Mouse (Mus musculus) kidney, embryonic 15.5 days (tissue): Measurements from ENCODE around the gene Ash1l. TPM values are rescaled to one million over a fixed set of nuclear protein-coding genes. Genes with fewer than 3 reads are reported as not detected.
A peak's percentile ranks its signal among the peaks of the same experiment; 100 is the strongest.

ENCODE experiments used
- ATAC-seq: fragments of 200-750 bp; cut with Nextera tagmentation; replicated peaks from 2 replicates; pipeline ENCODE4 v1.8.0; 2017; ENCODE audit warnings: moderate TSS enrichment; ENCODE audit not compliant: low FRiP score
- H3K27ac ChIP-seq: fragments of 300-500 bp; sonication (generic); 2 replicates; pipeline ENCODE4 v1.5.1; 2015; ENCODE audit warnings: mild to moderate bottlenecking, inconsistent platforms
- H3K27me3 ChIP-seq: fragments of 300-500 bp; sonication (generic); 2 replicates; pipeline ENCODE4 v1.6.1; 2015; ENCODE audit warnings: inconsistent platforms
- H3K36me3 ChIP-seq: fragments of 300-500 bp; sonication (generic); 2 replicates; pipeline ENCODE4 v1.6.1; 2015; ENCODE audit warnings: inconsistent platforms
- H3K4me1 ChIP-seq: fragments of 300-500 bp; sonication (generic); 2 replicates; pipeline ENCODE4 v1.6.1; 2015; ENCODE audit warnings: inconsistent platforms
- H3K4me2 ChIP-seq: fragments of 300-500 bp; sonication (generic); 2 replicates; pipeline ENCODE4 v1.6.1; 2015; ENCODE audit warnings: moderate library complexity, mild to moderate bottlenecking, inconsistent platforms
- H3K4me3 ChIP-seq: fragments of 300-500 bp; sonication (generic); replicated peaks from 2 replicates; pipeline ENCODE4 v1.5.1; 2015; ENCODE audit warnings: mild to moderate bottlenecking, inconsistent platforms
- H3K9ac ChIP-seq: fragments of 300-500 bp; sonication (generic); 2 replicates; pipeline ENCODE4 v1.6.1; 2015; ENCODE audit warnings: mild to moderate bottlenecking, inconsistent platforms
- H3K9me3 ChIP-seq: fragments of 300-500 bp; sonication (generic); replicated peaks from 2 replicates; pipeline ENCODE4 v1.6.1; 2016; ENCODE audit warnings: inconsistent platforms
- WGBS: fragments of 180-500 bp; shearing (Covaris S2); methylation state at CpG from one replicate; pipeline ENCODE4 v1.1.7; 2015; ENCODE audit warnings: mixed read lengths; 5-methylcytosine and 5-hydroxymethylcytosine counted together
- polyA plus RNA-seq: library from polyadenylated mRNA; unstranded; fragments of >200 nt; fragmentation: Nextera tagmentation; extraction: Ambion mirVana; gene quantifications from 2 replicates; pipeline ENCODE4 v1.2.1, GENCODE M21; 2015

The Ash1l gene
- polyA plus RNA-seq = 19.4 and 22.3 TPM in 2 replicates

GRCm38 (mm10) chr3:88950576-88951326 is at the start of gene Ash1l, which contains the start of gene Dap3:
TSS of gene Ash1l (plus strand) at chr3:88950622.
TSS of gene Dap3 (minus strand) at chr3:88951181.
- Histone ChIP-seq H3K9ac (peak within 1 kb of the TSS; percentile 87), H3K4me3 (peak within 1 kb of the TSS; percentile 91), H3K27ac (peak within 1 kb of the TSS; percentile 99), H3K4me1 (peaks cover 35% of the 10 kb centered on the region), H3K4me2 (peak within 1 kb of the TSS; percentile 66), H3K27me3 (no peaks in the 10 kb centered on the region), H3K9me3 (no peaks in the 10 kb centered on the region), H3K36me3 (no peaks in the 10 kb centered on the region)
- peak; percentile 84 for ATAC-seq
- under 1% methylated on average over 45 of the region's 64 CpGs for WGBS

GRCm38 (mm10) chr3:88904803-88905202 is 45.6 kb upstream of the Ash1l start:
- no peaks in the 10 kb centered on the region for H3K27me3 ChIP-seq
- no peak overlapping the region for H3K4me3 ChIP-seq
- no peaks in the 10 kb centered on the region for H3K9me3 ChIP-seq
- H3K9ac ChIP-seq = no peak overlapping the region
- no peaks in the 10 kb centered on the region for H3K4me1 ChIP-seq
- H3K4me2 ChIP-seq = no peak overlapping the region
- 89% methylated on average over 3 of the region's 3 CpGs for WGBS
- no peak overlapping the region for H3K27ac ChIP-seq
- no peak for ATAC-seq
- H3K36me3 ChIP-seq = peaks cover 93% of the 10 kb centered on the region

DNA sequence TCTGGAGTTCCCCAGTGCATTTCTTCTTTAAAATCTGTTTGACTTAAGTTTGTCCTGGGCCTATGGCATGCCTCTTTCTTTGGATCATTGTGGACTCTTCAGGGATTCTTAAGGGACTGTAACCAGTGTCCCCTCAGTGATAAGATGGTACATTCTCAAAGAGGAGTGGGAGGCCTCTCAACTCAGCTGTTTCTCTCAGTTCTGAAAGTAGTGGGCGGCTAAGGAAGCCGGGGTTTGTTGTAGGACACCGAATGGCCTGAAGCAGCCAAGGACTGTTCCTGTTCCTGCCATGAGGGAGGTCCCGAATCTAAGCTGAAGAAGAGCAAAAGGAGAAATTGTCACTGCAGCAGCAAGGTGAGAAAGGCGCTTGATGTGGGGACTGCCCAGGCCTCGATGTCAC is 45.2 kb upstream of the Ash1l start:
- ATAC-seq = no peak
- Histone ChIP-seq H3K9me3 (no peaks in the 10 kb centered on the region), H3K27me3 (no peaks in the 10 kb centered on the region), H3K27ac (no peak overlapping the region), H3K9ac (no peak overlapping the region), H3K4me3 (no peak overlapping the region), H3K36me3 (peaks cover 96% of the 10 kb centered on the region), H3K4me1 (no peaks in the 10 kb centered on the region), H3K4me2 (no peak overlapping the region)
- 85% methylated on average over 6 of the region's 6 CpGs for WGBS

DNA sequence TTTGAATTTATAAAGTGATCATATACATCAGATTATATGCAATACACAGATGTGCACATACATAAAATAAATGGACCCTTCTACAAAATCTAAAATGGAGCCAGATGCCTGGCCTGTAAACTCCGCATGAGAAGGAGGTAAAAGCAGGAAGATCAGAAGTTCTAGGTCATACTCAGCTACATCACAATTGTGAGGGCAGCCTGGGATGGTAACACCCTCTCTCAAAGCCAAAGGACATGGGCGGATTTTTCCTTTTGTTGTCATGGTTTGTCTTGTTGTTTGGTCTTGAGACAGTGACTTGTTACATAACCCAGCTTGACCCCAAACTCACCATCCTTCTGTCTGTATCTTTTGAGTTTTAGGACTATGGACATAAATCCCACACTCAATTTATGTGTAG is 44.7 kb upstream of the Ash1l start:
- Histone ChIP-seq H3K9ac (no peak overlapping the region), H3K36me3 (peaks cover 97% of the 10 kb centered on the region), H3K27ac (no peak overlapping the region), H3K27me3 (no peaks in the 10 kb centered on the region), H3K9me3 (no peaks in the 10 kb centered on the region), H3K4me3 (no peak overlapping the region), H3K4me1 (no peaks in the 10 kb centered on the region), H3K4me2 (no peak overlapping the region)
- 83% methylated on average over 2 of the region's 2 CpGs for WGBS
- no peak for ATAC-seq

DNA sequence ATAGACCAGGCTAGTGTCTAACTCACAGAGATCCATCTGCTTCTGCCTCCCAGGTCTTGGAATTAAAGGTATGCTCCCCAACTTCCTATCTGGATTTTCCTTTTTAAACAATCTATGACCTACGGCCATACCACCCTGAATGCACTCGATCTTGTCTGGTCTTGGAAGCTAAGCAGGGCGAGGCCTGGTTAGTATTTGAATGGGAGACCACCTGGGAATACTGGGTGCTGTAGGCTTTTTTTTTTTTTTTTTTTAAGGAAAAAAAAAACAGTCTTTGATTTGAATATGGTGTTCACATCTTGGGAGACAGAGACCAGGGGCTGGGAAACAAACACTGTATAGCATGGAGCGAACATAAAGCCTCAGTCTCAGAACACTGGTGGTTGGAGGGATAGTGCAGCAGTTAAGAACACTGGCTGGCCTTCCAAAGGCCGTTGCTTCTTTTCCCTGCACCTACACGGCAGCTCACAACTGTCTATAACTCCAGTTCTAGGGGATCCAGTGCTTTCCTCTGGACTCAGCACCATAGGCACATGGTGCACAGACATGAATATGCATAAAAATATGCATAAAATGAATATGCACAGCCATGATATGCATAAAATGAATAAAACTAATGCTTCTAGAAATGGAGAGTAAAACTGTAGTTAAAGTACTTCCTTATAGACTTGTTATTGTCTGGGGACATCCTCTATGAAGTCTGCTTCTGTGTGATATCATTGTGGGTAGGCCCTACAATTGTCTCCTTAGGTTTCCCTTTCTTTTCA is 43.8 kb upstream of the Ash1l start:
- no peak for ATAC-seq
- WGBS = 87% methylated on average over 6 of the region's 6 CpGs
- Histone ChIP-seq H3K9me3 (no peaks in the 10 kb centered on the region), H3K36me3 (peaks cover 99% of the 10 kb centered on the region), H3K27ac (no peak overlapping the region), H3K4me2 (no peak overlapping the region), H3K4me3 (no peak overlapping the region), H3K27me3 (no peaks in the 10 kb centered on the region), H3K4me1 (no peaks in the 10 kb centered on the region), H3K9ac (no peak overlapping the region)

- Histone ChIP-seq H3K4me3 (peak overlapping the region; percentile 80; the same call in 1 of the 2 replicates), H3K27me3 (no peaks in the 10 kb centered on the region), H3K4me2 (peak overlapping the region; percentile 74), H3K4me1 (peaks cover 14% of the 10 kb centered on the region), H3K9ac (no peak overlapping the region), H3K36me3 (peaks cover 50% of the 10 kb centered on the region), H3K9me3 (no peaks in the 10 kb centered on the region), H3K27ac (no peak overlapping the region)
- 88% methylated on average over 7 of the region's 7 CpGs for WGBS
- ATAC-seq = no peak
These were observed 37.8 kb upstream of the Ash1l start for GRCm38 (mm10) chr3:88912585-88912984.

DNA sequence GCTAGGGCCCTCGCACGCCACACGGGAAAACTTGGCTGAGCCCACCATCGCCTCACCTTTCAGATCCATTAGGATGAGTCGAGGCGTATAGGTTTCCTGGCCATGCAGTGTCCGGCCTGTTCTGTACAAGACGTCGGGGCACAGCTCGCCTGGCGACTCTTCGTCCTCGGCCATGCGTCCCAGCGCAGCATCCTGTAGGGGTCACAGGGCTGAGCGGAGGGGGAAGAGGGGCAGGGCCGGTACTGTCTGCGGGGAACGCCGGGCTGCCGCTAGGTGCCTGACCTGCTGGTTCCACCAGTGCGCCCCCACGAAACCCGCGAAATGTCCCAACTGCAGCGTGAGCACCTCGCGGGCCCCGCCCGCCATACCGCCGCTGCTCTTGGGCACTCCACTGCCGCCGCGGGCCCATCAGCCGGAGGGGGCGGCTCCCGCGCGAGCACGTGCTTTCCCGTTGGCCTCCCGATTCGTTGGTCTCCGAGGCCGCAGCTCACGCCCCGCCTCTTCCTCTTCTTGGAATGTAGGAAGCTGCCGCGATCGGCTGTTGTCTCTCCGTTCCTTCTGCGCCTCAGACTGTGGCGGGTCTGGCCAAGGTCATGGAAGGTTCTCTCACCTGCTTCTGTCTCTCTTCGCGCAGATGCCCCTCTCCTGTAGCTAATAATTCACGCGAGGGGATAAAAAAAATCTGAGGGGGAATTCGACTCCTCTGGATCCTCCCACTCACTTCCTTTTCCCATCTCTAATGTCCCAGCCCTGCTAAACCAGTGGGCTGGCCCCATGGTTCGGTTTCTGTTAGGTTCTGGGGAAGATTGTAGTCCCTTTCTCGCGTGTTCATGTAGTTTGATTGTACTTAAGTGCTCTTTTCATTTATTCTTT is 36.7 kb upstream of the Ash1l start, which contains the start of gene Msto1:
Msto1 (minus strand) TSS at position 489 of the 873 bp plus-strand sequence.
- Histone ChIP-seq H3K4me2 (peak within 1 kb of the TSS; percentile 74), H3K9me3 (no peaks in the 10 kb centered on the region), H3K27me3 (no peaks in the 10 kb centered on the region), H3K36me3 (peaks cover 38% of the 10 kb centered on the region), H3K4me3 (peak within 1 kb of the TSS; percentile 80), H3K27ac (peak within 1 kb of the TSS; percentile 93), H3K9ac (peak within 1 kb of the TSS; percentile 75), H3K4me1 (peaks cover 18% of the 10 kb centered on the region)
- WGBS = under 1% methylated on average over 62 of the region's 62 CpGs
- peak; percentile 97 for ATAC-seq

DNA sequence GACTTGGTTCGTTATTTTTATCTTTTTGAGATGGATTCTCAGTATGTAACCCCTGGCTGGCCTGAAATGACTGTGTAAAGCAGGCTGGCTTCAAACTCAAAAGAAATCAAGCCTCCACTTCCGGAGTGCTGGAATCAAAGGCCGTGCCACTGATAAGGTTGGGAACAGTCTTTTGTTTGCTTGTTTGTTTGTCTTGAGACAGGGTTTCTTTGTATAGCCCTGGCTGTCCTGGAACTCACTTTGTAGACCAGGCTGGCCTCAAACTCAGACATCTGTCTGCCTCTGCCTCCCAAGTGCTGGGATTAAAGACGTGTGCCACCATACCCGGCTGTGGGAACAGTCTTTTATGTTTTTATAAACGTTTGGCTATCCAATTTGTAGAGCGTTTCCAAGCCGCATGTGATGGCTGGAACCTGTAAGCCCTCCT is 36.0 kb upstream of the Ash1l start:
- H3K27me3 ChIP-seq = no peaks in the 10 kb centered on the region
- WGBS = 29% methylated on average over 8 of the region's 8 CpGs
- peaks cover 21% of the 10 kb centered on the region for H3K4me1 ChIP-seq
- H3K4me2 ChIP-seq = peak overlapping the region; percentile 74
- H3K27ac ChIP-seq = peak overlapping the region; percentile 93
- no peaks in the 10 kb centered on the region for H3K9me3 ChIP-seq
- peaks cover 33% of the 10 kb centered on the region for H3K36me3 ChIP-seq
- peak overlapping the region; percentile 80 for H3K4me3 ChIP-seq
- no peak for ATAC-seq
- H3K9ac ChIP-seq = peak overlapping the region; percentile 75

DNA sequence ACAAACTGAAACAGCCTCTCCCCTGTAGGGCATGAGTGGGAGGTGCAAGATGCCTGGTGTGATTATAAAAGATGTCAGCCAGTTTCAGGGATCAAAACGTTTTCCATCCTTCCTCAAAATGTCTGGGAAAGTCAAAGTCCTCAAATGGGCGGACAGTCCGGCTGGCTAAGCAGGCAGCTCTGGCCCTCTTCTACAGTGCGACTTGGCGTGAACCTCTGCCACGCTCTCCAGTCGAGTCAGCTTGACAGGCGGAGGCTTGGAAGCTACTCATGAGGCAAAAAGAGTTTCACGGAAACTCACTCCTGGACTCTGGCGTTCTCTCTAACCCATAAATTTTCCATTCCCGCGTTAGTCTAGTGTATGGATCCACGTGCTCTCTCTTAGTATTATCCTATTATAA is 31.4 kb upstream of the Ash1l start:
- no peaks in the 10 kb centered on the region for H3K27me3 ChIP-seq
- H3K9ac ChIP-seq = no peak overlapping the region
- no peak for ATAC-seq
- WGBS = 67% methylated on average over 13 of the region's 13 CpGs
- no peak overlapping the region for H3K4me2 ChIP-seq
- peaks cover 36% of the 10 kb centered on the region for H3K36me3 ChIP-seq
- no peaks in the 10 kb centered on the region; the same call in 1 of the 2 replicates for H3K9me3 ChIP-seq
- no peak overlapping the region for H3K4me3 ChIP-seq
- H3K27ac ChIP-seq = peak overlapping the region; percentile 72
- H3K4me1 ChIP-seq = peaks cover 18% of the 10 kb centered on the region

- ATAC-seq = no peak
- H3K4me1 ChIP-seq = peaks cover 12% of the 10 kb centered on the region
- H3K36me3 ChIP-seq = peaks cover 61% of the 10 kb centered on the region
- no peak overlapping the region for H3K27ac ChIP-seq
- H3K27me3 ChIP-seq = no peaks in the 10 kb centered on the region
- H3K4me2 ChIP-seq = no peak overlapping the region
- H3K9ac ChIP-seq = no peak overlapping the region
- H3K4me3 ChIP-seq = no peak overlapping the region
- WGBS = 95% methylated on average over 9 of the region's 9 CpGs
- H3K9me3 ChIP-seq = no peaks in the 10 kb centered on the region; the same call in 1 of the 2 replicates
These were observed 29.0 kb upstream of the Ash1l start for GRCm38 (mm10) chr3:88921411-88921810.

DNA sequence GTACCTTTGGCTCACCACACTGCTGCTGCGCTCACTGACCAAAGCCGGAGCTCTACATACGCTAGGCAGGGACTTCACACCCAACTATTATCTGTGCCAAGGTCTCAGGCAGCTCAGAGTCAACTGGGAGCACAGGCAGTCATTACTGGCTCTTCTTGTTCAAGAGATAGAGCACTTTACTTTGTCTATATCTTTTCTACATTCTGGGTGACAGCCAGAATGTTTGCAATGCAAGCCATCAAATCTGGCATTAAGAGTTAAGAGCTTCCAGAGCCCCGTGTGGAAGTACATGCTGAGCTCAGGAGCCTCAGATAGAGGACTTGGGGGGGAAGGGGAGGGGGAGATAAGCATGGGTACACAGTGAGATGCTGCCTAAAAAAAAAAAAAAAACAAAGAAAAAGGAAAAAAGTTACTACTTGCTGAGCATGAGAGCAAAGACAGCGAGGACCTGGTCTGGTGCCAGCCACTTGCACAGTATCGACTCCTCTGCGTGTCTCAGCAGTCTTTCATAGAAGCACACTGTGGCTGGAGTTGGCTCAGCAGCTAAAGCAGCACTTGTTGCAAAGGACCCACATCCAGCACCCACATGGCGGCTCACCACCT is 26.3 kb upstream of the Ash1l start:
- no peak overlapping the region for H3K4me2 ChIP-seq
- no peak overlapping the region for H3K27ac ChIP-seq
- H3K9ac ChIP-seq = no peak overlapping the region
- no peak overlapping the region for H3K4me3 ChIP-seq
- no peaks in the 10 kb centered on the region; the same call in 1 of the 2 replicates for H3K9me3 ChIP-seq
- ATAC-seq = no peak
- no peaks in the 10 kb centered on the region for H3K27me3 ChIP-seq
- 91% methylated on average over 8 of the region's 8 CpGs for WGBS
- H3K36me3 ChIP-seq = peaks cover 87% of the 10 kb centered on the region
- peaks cover 5% of the 10 kb centered on the region; the same call in 1 of the 2 replicates for H3K4me1 ChIP-seq
